Mouse (Mus musculus) liver, embryonic 12.5 days (tissue): Measurements from ENCODE around the gene Limch1. TPM values are rescaled to one million over a fixed set of nuclear protein-coding genes. Genes with fewer than 3 reads are reported as not detected.

Source experiments
- ATAC-seq: fragments of 200-750 bp; cut with Nextera tagmentation; 2 replicates; pipeline ENCODE4 v1.8.0; 2017; ENCODE audit warnings: moderate number of reproducible peaks, mild to moderate bottlenecking, moderate library complexity
- H3K27ac ChIP-seq: fragments of 300-500 bp; sonication (generic); 2 replicates; pipeline ENCODE4 v1.5.1; 2016; ENCODE audit warnings: mild to moderate bottlenecking
- H3K27me3 ChIP-seq: fragments of 300-500 bp; sonication (generic); replicated peaks from 2 replicates; pipeline ENCODE4 v1.6.1; 2016; ENCODE audit warnings: mild to moderate bottlenecking, moderate library complexity
- H3K36me3 ChIP-seq: fragments of 300-500 bp; sonication (generic); 2 replicates; pipeline ENCODE4 v1.6.1; 2016; ENCODE audit warnings: mild to moderate bottlenecking, moderate library complexity
- H3K4me1 ChIP-seq: fragments of 300-500 bp; sonication (generic); 2 replicates; pipeline ENCODE4 v1.6.1; 2016
- H3K4me2 ChIP-seq: fragments of 300-500 bp; sonication (generic); 2 replicates; pipeline ENCODE4 v1.6.1; 2016; ENCODE audit warnings: mild to moderate bottlenecking, moderate library complexity
- H3K4me3 ChIP-seq: fragments of 300-500 bp; sonication (generic); 2 replicates; pipeline ENCODE4 v1.5.1; 2016; ENCODE audit warnings: mild to moderate bottlenecking, moderate library complexity
- H3K9ac ChIP-seq: fragments of 300-500 bp; sonication (generic); 2 replicates; pipeline ENCODE4 v1.6.1; 2016; ENCODE audit warnings: mild to moderate bottlenecking, moderate library complexity
- H3K9me3 ChIP-seq: fragments of 300-500 bp; sonication (generic); replicated peaks from 2 replicates; pipeline ENCODE4 v1.6.1; 2016; ENCODE audit warnings: mild to moderate bottlenecking, moderate library complexity
- WGBS: fragments of 180-500 bp; shearing (Covaris S2); methylation state at CpG from one replicate; pipeline ENCODE4 v1.1.7; 2016; ENCODE audit not compliant: insufficient replicate concordance; 5-methylcytosine and 5-hydroxymethylcytosine counted together
- polyA plus RNA-seq: library from polyadenylated mRNA; unstranded; fragments of >200 nt; fragmentation: Nextera tagmentation; extraction: Ambion mirVana; gene quantifications from 2 replicates; pipeline ENCODE4 v1.2.1, GENCODE M21; 2016

Gene Limch1
- polyA plus RNA-seq, 1 experiment from 2014 or later, result 3.8 TPM

DNA sequence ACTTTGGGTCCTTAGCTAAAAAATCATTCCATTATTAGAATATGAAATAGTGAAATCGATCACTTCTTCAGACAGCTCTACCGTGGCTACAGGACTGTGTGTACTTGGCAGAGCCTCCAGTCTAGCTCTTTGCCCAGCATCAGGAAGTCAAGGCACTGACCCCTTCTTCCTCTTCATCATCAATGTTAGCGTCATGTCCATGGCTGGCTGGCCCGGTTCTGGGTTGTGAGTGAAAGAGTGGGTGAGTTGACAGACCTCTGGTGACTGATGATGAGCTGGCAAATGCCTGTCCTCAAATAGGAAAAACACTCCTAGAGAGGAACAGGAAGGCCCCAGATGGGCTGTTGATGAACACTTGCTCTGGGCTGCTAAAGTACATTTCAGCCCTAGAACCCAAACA is 103.5 kb downstream of the Limch1 start:
- no peak overlapping the region for H3K27ac ChIP-seq
- H3K9me3 ChIP-seq, result no peaks in the 10 kb centered on the region
- no peak for ATAC-seq
- no peak overlapping the region for H3K4me2 ChIP-seq
- no peaks in the 10 kb centered on the region for H3K36me3 ChIP-seq
- no peaks in the 10 kb centered on the region for H3K4me1 ChIP-seq
- no peaks in the 10 kb centered on the region for H3K27me3 ChIP-seq
- no peak overlapping the region for H3K4me3 ChIP-seq
- H3K9ac ChIP-seq, result no peak overlapping the region
- 48% methylated on average over 4 of the region's 4 CpGs for whole genome bisulfite sequencing

DNA sequence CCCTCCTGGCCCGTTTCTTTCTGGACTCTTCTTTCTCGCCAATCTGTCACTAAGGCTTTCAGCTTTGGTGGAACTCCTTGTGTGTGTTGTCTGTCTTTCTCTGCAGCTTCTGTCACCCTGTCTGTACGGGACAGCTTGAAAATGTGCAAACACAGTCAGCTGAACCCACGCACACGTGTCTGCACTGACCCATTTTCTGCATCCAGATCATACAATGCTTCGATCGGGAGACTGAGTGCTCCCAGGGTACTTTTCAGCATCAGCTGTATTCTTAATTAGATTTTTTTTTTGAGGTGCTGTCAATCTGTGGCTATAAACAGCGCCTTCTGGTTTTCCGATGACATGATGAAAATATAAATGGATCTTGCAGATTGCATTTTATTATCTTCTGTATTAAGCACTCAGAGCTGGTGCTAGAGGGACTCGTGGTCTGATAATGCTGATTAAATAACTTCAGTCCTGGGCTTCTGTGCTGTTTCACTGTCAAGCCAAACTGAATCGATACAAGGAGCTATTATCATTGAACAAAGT is 105.2 kb downstream of the Limch1 start:
- H3K36me3 ChIP-seq, result no peaks in the 10 kb centered on the region
- H3K4me3 ChIP-seq, result no peak overlapping the region
- no peaks in the 10 kb centered on the region for H3K27me3 ChIP-seq
- 69% methylated on average over 11 of the region's 11 CpGs for WGBS
- no peak overlapping the region for H3K9ac ChIP-seq
- H3K27ac ChIP-seq, result no peak overlapping the region
- no peak overlapping the region for H3K4me2 ChIP-seq
- no peaks in the 10 kb centered on the region for H3K4me1 ChIP-seq
- no peak for ATAC-seq
- H3K9me3 ChIP-seq, result no peaks in the 10 kb centered on the region

DNA sequence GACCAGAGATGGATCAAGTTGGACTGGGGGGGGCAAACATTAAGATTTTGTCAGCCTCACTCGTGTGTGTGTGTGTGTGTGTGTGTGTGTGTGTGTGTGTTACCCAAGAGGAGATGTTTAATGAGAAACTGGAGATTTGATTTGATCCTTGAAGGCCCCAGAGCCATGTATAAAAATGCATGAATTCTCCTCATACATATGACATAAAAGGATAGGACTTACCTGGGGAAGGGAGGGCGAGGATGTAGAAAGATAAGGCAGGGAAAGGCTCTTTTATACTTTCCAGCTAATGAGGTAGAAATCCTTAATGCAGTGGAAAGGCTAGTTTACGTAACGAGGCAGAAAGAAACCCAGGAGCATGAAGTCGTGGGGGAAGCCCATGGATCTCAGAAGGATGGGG is 106.1 kb downstream of the Limch1 start:
- ATAC-seq, result no peak
- Histone ChIP-seq H3K4me3 (no peak overlapping the region), H3K27me3 (no peaks in the 10 kb centered on the region), H3K36me3 (no peaks in the 10 kb centered on the region), H3K4me1 (no peaks in the 10 kb centered on the region), H3K27ac (no peak overlapping the region), H3K9me3 (no peaks in the 10 kb centered on the region), H3K9ac (no peak overlapping the region), H3K4me2 (no peak overlapping the region)
- 55% methylated on average over 5 of the region's 5 CpGs for WGBS

DNA sequence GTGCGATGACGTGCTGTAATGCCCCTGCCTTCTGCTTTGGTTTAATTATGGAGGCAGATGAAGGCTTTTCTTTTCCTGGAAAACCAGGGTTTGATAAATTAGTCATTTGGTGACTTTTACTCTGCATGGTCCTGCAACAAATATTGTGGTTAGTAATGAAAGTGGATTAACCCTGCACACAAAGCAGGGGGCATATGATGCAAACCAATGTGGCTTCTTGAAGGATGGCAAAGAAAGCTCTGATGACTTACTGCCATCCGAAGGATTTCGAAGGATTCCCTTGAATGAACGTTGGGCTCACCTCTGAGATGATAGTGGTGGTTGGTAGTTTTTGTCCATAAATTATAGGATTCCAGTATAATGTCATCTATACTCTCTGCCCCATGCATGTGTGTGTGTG is 108.6 kb downstream of the Limch1 start:
- no peak overlapping the region for H3K4me2 ChIP-seq
- H3K4me3 ChIP-seq, result no peak overlapping the region
- no peaks in the 10 kb centered on the region for H3K27me3 ChIP-seq
- no peak for ATAC-seq
- no peaks in the 10 kb centered on the region for H3K9me3 ChIP-seq
- H3K36me3 ChIP-seq, result no peaks in the 10 kb centered on the region
- H3K27ac ChIP-seq, result no peak overlapping the region
- no peaks in the 10 kb centered on the region for H3K4me1 ChIP-seq
- 67% methylated on average over 5 of the region's 5 CpGs for WGBS
- H3K9ac ChIP-seq, result no peak overlapping the region

DNA sequence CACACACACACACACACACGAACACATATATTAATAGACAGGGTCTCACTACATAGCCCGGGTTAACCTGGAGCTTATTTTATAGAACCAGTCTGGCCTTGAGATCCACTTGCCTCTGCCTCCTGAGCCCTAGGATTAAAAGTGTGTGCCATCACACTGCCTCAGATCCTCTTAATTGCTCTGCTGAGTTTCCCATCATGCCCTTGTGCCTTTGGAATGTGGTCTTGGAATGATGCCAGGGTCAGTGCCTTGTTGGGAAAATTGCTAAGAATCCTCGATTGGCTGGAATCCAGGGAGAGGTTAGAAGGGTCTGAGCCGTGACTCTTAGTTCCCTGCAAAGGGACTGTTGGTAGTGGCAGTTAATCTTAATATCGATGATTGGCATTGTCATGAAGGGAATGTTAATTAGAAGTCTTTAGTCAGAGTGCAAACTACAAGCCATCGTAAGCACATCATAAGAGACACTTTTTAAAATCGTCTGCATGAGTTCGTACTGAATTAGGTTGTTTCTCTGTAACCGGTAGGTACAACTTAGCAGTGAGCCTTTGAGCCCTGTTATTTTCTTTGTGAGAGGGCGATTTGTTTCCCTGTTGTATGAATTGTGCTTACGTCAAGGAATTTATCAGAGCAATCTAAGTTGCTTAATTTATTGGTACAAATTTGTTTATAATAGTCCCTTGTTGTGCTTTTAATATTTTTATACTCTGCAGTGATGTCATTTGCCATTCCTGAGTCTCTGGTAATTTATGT is 109.9 kb downstream of the Limch1 start:
- no peak for ATAC-seq
- no peaks in the 10 kb centered on the region for H3K9me3 ChIP-seq
- H3K4me1 ChIP-seq, result no peaks in the 10 kb centered on the region
- H3K27me3 ChIP-seq, result no peaks in the 10 kb centered on the region
- no peak overlapping the region for H3K27ac ChIP-seq
- H3K9ac ChIP-seq, result no peak overlapping the region
- H3K4me2 ChIP-seq, result no peak overlapping the region
- H3K4me3 ChIP-seq, result no peak overlapping the region
- no peaks in the 10 kb centered on the region for H3K36me3 ChIP-seq
- 69% methylated on average over 11 of the region's 11 CpGs for WGBS

DNA sequence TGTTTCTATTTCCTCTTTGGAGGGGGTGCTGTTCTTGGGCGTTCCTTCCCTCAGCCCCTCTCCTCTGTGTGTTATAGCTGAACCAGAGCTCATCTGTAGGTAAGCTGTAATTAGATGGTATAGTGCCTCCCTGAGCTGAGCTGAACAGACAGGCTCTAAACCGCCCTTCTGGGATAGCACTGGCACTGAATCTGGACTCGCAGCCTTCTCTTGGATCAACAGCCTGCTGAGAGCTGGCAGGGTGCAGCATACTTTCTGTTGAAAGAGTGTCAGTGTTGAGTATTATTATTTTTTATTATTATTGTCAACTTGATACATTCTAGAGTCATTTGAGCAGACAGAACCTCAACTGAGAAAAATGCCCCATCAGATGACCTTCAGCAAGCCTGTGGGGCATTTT is 113.9 kb downstream of the Limch1 start:
- no peak overlapping the region for H3K4me2 ChIP-seq
- H3K4me1 ChIP-seq, result no peaks in the 10 kb centered on the region
- no peak overlapping the region for H3K27ac ChIP-seq
- ATAC-seq, result no peak
- no peaks in the 10 kb centered on the region for H3K9me3 ChIP-seq
- H3K9ac ChIP-seq, result no peak overlapping the region
- H3K36me3 ChIP-seq, result no peaks in the 10 kb centered on the region
- no peaks in the 10 kb centered on the region for H3K27me3 ChIP-seq
- no peak overlapping the region for H3K4me3 ChIP-seq
- 73% methylated on average over 3 of the region's 3 CpGs for WGBS

DNA sequence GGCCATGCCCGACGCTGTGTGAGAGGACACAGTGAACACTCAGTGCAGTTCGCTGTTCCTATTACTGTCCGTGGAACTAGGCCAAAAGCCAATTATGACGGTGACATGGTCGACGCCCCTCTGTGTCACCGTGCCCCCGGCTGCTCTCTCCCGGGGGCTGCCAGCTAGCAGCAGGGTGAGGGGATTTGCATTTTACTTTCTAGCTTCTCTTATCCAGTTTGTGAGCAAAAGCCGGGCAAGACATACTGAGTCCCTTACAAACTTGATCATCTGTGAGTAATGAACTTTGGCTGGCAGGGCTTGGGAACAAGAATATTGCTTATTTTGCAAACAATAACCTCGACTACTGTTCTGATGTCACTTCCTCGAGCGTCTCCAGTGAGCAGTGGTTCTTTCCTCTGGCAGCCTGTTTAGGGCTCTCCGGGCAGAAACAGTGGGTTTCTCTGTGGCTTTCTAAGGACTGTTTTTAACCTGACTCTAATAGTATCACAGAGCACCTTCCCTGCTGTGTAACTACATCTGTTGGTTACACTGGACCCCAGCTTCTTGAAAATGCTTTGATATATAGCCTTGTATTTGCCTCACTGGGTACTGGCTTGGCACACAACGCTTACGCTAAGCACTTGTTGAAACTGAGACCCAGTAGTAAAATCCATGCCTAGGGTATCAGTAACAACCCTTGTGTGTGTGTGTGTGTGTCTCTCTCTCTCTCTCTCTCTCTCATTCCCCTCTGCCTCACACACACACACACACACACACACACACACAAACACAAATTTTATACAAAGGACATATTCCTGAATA is 115.8 kb downstream of the Limch1 start:
- no peak overlapping the region for H3K27ac ChIP-seq
- no peaks in the 10 kb centered on the region for H3K36me3 ChIP-seq
- no peak overlapping the region for H3K4me2 ChIP-seq
- H3K4me1 ChIP-seq, result no peaks in the 10 kb centered on the region
- no peaks in the 10 kb centered on the region for H3K9me3 ChIP-seq
- no peaks in the 10 kb centered on the region for H3K27me3 ChIP-seq
- WGBS, result 56% methylated on average over 17 of the region's 17 CpGs
- no peak for ATAC-seq
- H3K9ac ChIP-seq, result no peak overlapping the region
- no peak overlapping the region for H3K4me3 ChIP-seq

DNA sequence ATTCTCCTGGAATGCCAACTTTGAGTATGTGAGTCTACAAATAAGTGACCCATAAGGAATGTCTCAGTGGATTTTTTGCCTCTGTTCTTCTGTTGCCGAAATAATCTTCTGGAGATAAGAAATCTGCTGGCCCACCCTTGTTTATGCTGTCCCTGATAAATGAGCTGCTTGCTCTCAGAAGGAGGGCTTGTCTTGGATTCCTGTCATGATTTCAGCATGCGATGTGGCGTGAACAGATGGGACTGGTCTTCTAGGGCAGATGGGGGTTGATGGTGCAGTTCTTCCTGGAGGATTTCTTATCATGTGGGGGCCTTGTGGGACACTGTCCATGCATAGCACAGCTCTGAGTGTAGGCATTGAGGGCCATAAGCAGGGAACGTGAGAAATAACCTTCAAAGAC is 116.5 kb downstream of the Limch1 start:
- H3K9ac ChIP-seq, result no peak overlapping the region
- no peak overlapping the region for H3K4me3 ChIP-seq
- no peaks in the 10 kb centered on the region for H3K27me3 ChIP-seq
- WGBS, result 52% methylated on average over 4 of the region's 4 CpGs
- H3K4me2 ChIP-seq, result no peak overlapping the region
- H3K36me3 ChIP-seq, result no peaks in the 10 kb centered on the region
- H3K9me3 ChIP-seq, result no peaks in the 10 kb centered on the region
- H3K4me1 ChIP-seq, result no peaks in the 10 kb centered on the region
- no peak for ATAC-seq
- no peak overlapping the region for H3K27ac ChIP-seq

DNA sequence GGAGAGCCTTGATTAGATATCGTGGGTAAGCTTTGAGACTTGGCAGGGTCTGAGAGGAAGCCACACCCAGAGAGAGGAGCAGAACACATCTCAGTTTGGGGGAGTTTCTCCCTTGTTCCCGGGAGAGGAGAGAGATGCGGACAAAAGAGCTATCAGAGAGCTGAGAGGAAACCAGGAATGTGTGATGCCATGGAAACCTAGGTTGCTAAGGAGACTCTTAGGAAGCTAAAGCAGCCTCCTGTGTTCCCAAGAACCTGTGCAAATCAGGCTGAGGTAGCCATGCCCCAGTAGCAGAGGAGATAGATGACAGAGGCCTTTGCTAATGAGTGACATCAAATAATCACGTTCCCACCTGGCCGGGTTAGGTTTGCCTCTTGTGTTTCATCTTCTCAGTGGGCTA is 119.6 kb downstream of the Limch1 start:
- no peaks in the 10 kb centered on the region for H3K9me3 ChIP-seq
- no peak overlapping the region for H3K27ac ChIP-seq
- no peak overlapping the region for H3K4me2 ChIP-seq
- no peak overlapping the region for H3K9ac ChIP-seq
- H3K27me3 ChIP-seq, result no peaks in the 10 kb centered on the region
- WGBS, result 48% methylated on average over 5 of the region's 5 CpGs
- H3K4me3 ChIP-seq, result no peak overlapping the region
- H3K4me1 ChIP-seq, result no peaks in the 10 kb centered on the region
- no peaks in the 10 kb centered on the region for H3K36me3 ChIP-seq
- no peak for ATAC-seq

DNA sequence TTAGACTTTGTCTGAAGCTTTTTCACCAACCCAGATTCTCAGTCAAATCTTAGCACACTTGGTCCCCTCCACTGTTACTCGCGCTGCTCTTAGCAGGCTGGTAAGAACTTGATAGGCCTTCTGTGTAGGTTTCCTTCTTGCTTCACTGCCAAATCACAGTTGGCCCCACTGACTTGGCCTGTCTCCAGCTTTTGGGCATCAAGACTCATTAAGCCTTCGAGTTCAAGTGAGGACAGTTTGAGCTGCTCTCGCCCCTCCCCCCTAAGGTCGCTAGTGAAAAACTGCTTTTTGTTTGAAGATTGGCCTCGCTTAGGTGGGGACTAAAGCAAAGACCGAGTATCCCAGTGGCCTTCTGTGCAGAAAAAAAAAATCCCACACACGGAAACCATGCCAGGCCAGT is 120.4 kb downstream of the Limch1 start:
- no peak overlapping the region for H3K9ac ChIP-seq
- 66% methylated on average over 8 of the region's 8 CpGs for WGBS
- H3K36me3 ChIP-seq, result no peaks in the 10 kb centered on the region
- H3K4me1 ChIP-seq, result no peaks in the 10 kb centered on the region
- H3K9me3 ChIP-seq, result no peaks in the 10 kb centered on the region
- H3K27me3 ChIP-seq, result no peaks in the 10 kb centered on the region
- no peak for ATAC-seq
- no peak overlapping the region for H3K4me3 ChIP-seq
- H3K27ac ChIP-seq, result no peak overlapping the region
- no peak overlapping the region for H3K4me2 ChIP-seq

DNA sequence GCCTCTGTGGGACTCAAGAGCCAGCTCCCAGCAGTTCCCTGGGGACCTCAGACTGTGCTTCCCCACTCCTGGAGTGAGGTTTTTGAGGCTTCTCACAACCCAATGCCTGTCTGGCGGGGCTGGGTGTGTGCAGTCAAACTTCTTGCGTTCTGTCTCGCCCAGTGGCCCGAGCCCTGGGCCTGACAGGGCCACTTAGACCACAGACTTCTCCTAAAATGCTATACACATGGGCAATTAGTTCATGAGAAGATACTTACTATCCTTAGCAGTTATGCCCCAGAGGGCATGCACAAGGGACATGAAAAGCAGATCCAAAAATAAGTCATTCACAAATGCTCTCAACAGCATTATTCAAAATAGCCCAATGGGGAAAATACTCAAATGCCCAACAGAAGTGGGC is 123.9 kb downstream of the Limch1 start:
- ATAC-seq, result no peak

DNA sequence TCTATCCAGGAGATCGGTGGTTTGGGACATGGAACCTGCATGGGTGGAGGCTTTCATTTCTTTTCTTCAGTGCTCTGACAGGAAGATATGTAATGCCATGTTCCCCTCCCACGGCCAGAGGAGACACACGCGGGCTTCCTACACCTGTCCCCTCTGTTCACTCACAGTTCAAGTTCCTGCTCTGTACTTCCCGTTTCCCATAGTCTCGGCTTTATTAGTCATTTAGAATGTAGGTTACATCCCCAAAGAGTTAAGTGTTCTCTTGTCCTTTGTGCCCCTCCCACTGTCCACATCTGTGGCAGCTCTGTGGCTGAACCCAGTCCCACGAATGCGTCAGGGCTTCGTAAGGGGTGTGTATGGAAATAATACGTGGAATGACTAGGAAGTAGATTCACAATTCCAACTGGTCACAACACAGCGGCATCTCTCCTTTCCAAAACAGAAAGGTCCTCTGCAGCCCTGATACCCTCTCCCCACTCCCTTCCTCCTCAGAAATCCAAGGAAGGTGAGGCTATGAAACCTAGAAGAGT is 126.0 kb downstream of the Limch1 start:
- no peaks in the 10 kb centered on the region for H3K36me3 ChIP-seq
- H3K27me3 ChIP-seq, result no peaks in the 10 kb centered on the region

More for the DNA sequence above, 123.9 kb downstream of the Limch1 start:
- no peak overlapping the region for H3K9ac ChIP-seq
- H3K27ac ChIP-seq, result no peak overlapping the region
- no peaks in the 10 kb centered on the region for H3K9me3 ChIP-seq
- no peaks in the 10 kb centered on the region for H3K36me3 ChIP-seq
- WGBS, result 65% methylated on average over 4 of the region's 4 CpGs
- no peaks in the 10 kb centered on the region for H3K27me3 ChIP-seq
- H3K4me3 ChIP-seq, result no peak overlapping the region
- H3K4me1 ChIP-seq, result no peaks in the 10 kb centered on the region
- no peak overlapping the region for H3K4me2 ChIP-seq

More for the DNA sequence above, 126.0 kb downstream of the Limch1 start:
- Histone ChIP-seq H3K4me1 (no peaks in the 10 kb centered on the region), H3K9ac (no peak overlapping the region), H3K4me3 (no peak overlapping the region), H3K27ac (no peak overlapping the region), H3K4me2 (no peak overlapping the region), H3K9me3 (no peaks in the 10 kb centered on the region)
- WGBS, result 65% methylated on average over 11 of the region's 11 CpGs
- ATAC-seq, result no peak
